Mouse (Mus musculus): ENCODE measurements around the gene 2310046K23Rik.

DNA sequence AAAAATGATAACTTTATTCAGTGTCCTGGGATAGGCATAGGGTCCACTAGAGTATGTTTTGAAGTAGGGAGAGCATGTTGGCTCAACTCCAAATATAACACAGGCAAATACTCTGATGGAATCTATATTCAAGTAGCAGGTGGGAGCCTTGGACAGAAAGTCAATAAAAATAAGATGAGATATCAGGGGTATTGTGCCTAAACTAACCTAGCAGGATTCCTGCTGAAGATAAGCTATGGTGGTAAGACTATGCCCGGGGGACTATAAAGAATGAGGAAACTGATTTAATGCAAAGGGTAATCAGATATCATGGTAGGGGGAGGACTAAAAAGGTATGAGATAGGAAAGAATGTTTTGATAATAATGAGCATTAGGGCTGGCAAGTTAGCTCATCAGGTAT lies 26.1 kb downstream of the 2310046K23Rik start:
- TF ChIP-seq POLR2A (IDR thresholded peaks at IDR 0.05; ENCODE audit: low read depth, low read length) (no peak), CTCF (IDR thresholded peaks at IDR 0.05; ENCODE audit: extremely low read depth, insufficient read depth, insufficient read length, insufficient replicate concordance) (no peak)
